Mouse (Mus musculus): ENCODE results near the gene Rbm4b.

The Rbm4b gene

GRCm38 (mm10) chr19:4756193-4756911 lies at the start of gene Rbm4b:
Rbm4b (plus strand) TSS chr19:4756497.
- DNase-seq (ENCODE audit: low spot score), result peak; percentile 93

GRCm38 (mm10) chr19:4708765-4709164 lies 47.5 kb upstream of the Rbm4b start:
- DNase-seq (ENCODE audit: low spot score), result no peak

GRCm38 (mm10) chr19:4711098-4711600 lies 45.1 kb upstream of the Rbm4b start, which contains the start of gene Sptbn2:
Sptbn2 (plus strand) TSS chr19:4711167.
- no peak for DNase-seq (ENCODE audit: low spot score)

- no peak for DNase-seq (ENCODE audit: low spot score)
These were observed 44.6 kb upstream of the Rbm4b start for GRCm38 (mm10) chr19:4711601-4712155.

- no peak for DNase-seq (ENCODE audit: low spot score)
These were observed 44.0 kb upstream of the Rbm4b start for GRCm38 (mm10) chr19:4712156-4712780.

- DNase-seq (ENCODE audit: low spot score), result no peak
These were observed 43.3 kb upstream of the Rbm4b start for GRCm38 (mm10) chr19:4712781-4713526.

- DNase-seq (ENCODE audit: low spot score), result no peak
These were observed 42.4 kb upstream of the Rbm4b start for GRCm38 (mm10) chr19:4713886-4714285.

- DNase-seq (ENCODE audit: low spot score), result no peak
These were observed 39.5 kb upstream of the Rbm4b start for GRCm38 (mm10) chr19:4716756-4717155.

GRCm38 (mm10) chr19:4717281-4717680 lies 39.0 kb upstream of the Rbm4b start:
- DNase-seq (ENCODE audit: low spot score), result no peak

GRCm38 (mm10) chr19:4718716-4719115 lies 37.6 kb upstream of the Rbm4b start:
- DNase-seq (ENCODE audit: low spot score), result no peak

GRCm38 (mm10) chr19:4719351-4719764 lies 36.9 kb upstream of the Rbm4b start:
- peak; percentile 20 for DNase-seq (ENCODE audit: low spot score)

- no peak for DNase-seq (ENCODE audit: low spot score)
These were observed 36.2 kb upstream of the Rbm4b start for GRCm38 (mm10) chr19:4720112-4720511.

GRCm38 (mm10) chr19:4720671-4721244 lies 35.5 kb upstream of the Rbm4b start:
- DNase-seq (ENCODE audit: low spot score), result peak; percentile 44

GRCm38 (mm10) chr19:4729186-4729585 lies 27.1 kb upstream of the Rbm4b start:
- DNase-seq (ENCODE audit: low spot score), result no peak

GRCm38 (mm10) chr19:4733052-4733451 lies 23.2 kb upstream of the Rbm4b start:
- DNase-seq (ENCODE audit: low spot score), result no peak

- DNase-seq (ENCODE audit: low spot score), result no peak
These were observed 18.4 kb upstream of the Rbm4b start for GRCm38 (mm10) chr19:4737866-4738265.

GRCm38 (mm10) chr19:4739053-4739452 lies 17.2 kb upstream of the Rbm4b start:
- no peak for DNase-seq (ENCODE audit: low spot score)

GRCm38 (mm10) chr19:4739762-4740161 lies 16.5 kb upstream of the Rbm4b start:
- DNase-seq (ENCODE audit: low spot score), result no peak

GRCm38 (mm10) chr19:4741482-4741881 lies 14.8 kb upstream of the Rbm4b start:
- no peak for DNase-seq (ENCODE audit: low spot score)

- no peak for DNase-seq (ENCODE audit: low spot score)
These were observed 14.1 kb upstream of the Rbm4b start for GRCm38 (mm10) chr19:4742229-4742628.

- DNase-seq (ENCODE audit: low spot score), result no peak
These were observed 12.8 kb upstream of the Rbm4b start for GRCm38 (mm10) chr19:4743524-4743923.

GRCm38 (mm10) chr19:4744026-4744425 lies 12.3 kb upstream of the Rbm4b start:
- DNase-seq (ENCODE audit: low spot score), result no peak
